Mouse (Mus musculus) layer of hippocampus, adult 2 months (tissue): ENCODE results near the gene Mgme1. TPM values are rescaled to one million over a fixed set of nuclear protein-coding genes. Genes with fewer than 3 reads are reported as not detected.

Experiments used
- DNase-seq, 2 experiments: peaks; one replicate each; pipeline ENCODE4 v3.0.0; 2022; ENCODE audit warnings: low spot score in 2 of 2
- H3K27ac ChIP-seq: fragments of 200-600 bp; 2 replicates; pipeline ENCODE4 v1.8.1; 2022
- H3K4me3 ChIP-seq: fragments of 200-600 bp; 2 replicates; pipeline ENCODE4 v1.8.1; 2022; ENCODE audit warnings: mild to moderate bottlenecking
- CTCF ChIP-seq: fragments of 200-600 bp; conservative IDR thresholded peaks from 2 replicates; pipeline ENCODE4 v1.8.1; 2022; ENCODE audit warnings: antibody characterized with exemption, mild to moderate bottlenecking, moderate library complexity
- total RNA-seq, 2 experiments: library from RNA; stranded (reverse); gene quantifications; 2 replicates each; pipeline ENCODE4 v1.2.3; 2021

The Mgme1 gene
- total RNA-seq, 2 experiments from 2014 or later: 4.7 to 4.8 TPM

DNA sequence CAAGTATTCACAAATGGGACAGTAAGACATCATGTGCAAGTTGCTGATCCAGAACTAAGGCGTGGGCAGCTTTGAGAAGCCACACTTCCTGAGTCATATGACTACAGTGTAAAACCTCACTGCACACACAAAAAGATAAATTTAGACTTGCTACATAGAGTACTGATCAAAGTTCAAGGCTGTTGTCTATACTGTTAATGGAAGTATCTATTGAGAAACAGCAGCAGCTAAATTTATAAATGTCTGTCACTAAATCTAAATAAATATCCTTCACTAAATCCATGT, 2.8 kb upstream of the Mgme1 start:
- DNase-seq: no peak
- TF ChIP-seq CTCF: no peak
- H3K27ac ChIP-seq: no peak overlapping the region
- H3K4me3 ChIP-seq: no peak overlapping the region

DNA sequence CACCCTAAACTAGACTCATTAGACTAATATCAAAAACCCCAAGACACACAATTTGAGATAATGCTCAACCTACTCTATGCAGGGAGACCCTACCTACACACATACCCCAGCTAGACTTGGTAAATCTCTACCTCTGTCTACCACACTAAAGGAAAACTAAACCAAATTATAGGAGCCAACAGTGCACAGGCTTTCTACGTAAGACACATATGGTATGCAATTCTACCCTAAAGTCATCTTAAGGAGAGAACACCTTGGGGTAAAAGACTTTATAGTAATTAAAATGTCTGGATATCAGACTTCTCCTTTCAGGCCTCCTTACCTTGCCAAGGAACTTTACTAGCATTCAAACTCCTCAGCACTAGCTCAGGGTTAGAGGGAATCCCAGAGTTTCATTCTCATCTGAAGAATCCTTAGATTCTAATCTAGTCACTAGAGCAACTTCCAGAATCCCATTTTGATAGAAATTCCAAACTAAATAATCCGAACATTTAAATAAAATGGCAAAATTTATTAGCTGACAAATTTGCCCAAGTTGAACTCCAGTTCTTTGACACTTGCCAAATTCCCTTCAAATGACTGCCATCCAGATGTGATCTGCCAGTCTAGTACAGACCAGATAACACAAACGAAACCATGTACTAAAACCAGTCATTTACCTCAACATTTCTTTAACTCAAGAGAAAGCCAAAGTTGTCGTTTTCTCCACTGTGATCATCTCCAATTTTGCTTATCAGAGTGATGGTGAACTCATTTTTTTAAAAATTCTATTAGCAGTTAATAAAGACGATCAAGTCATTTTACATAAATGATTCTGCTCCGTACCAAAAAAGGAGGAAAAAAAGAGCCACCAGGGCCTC, 1.8 kb upstream of the Mgme1 start:
- no peak for TF ChIP-seq CTCF
- H3K27ac ChIP-seq: peak overlapping the region; percentile 28; the same call in 1 of the 2 replicates
- peak overlapping the region; percentile 98 for H3K4me3 ChIP-seq
- no peak for DNase-seq

DNA sequence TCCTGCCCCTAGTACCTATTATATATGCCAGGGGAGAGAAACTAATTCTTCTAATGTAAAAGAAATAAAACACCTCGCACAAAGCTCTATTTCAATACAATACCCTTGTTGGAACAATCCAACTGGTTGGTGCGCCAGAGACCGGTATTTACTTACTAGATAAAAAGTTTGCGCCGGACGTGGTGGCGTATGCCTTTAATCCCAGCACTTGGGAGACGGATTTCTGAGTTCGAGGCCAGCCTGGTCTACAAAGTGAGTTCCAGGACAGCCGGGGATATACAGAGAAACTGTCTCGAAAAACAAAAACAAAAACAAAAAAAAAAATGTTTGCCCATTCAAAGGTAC, 1.2 kb upstream of the Mgme1 start:
- H3K27ac ChIP-seq: peak overlapping the region; percentile 99; the same call in 1 of the 2 replicates
- DNase-seq: no peak
- TF ChIP-seq CTCF: no peak
- H3K4me3 ChIP-seq: peak overlapping the region; percentile 98

DNA sequence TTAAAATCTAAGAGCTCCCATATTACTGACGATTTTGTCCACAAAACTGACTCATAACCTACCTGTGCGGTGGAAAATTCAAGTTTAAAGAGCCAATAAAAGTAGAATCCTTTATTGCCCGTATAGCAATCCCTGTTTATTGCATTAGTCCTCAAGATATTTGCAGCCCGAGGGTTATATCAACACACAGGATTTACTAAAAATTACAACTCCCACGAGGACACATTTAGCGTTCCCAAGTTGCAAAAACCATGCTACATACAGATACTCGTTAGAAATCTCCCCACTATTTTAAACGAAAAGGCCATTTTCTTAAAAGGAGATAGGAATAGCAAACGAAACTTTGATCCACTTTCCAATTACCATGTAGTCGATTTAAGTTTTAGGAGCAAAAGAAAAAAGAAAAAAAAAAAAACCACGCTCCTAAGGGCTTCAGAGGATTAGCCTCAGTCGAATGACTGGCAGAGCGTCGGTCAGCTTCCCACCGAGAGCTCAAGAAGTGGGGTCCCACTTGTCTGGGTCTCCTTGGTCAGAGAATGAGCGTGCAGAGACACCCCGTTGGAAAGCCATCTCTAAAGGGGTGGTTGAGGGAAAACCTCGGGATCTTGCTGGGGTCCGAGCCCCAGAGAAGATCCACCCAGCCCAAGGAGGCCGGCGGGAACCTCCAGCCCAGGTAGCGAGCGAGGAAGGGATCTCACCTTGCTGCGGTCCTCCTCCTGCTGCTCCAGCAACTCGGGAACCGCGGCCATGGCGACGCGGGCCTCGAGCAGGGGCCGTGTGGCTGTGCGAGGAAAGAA, 586 bp upstream of the Mgme1 start:
- Histone ChIP-seq H3K27ac (peak overlapping the region; percentile 99), H3K4me3 (peak overlapping the region; percentile 98)
- DNase-seq: no peak
- no peak for TF ChIP-seq CTCF

DNA sequence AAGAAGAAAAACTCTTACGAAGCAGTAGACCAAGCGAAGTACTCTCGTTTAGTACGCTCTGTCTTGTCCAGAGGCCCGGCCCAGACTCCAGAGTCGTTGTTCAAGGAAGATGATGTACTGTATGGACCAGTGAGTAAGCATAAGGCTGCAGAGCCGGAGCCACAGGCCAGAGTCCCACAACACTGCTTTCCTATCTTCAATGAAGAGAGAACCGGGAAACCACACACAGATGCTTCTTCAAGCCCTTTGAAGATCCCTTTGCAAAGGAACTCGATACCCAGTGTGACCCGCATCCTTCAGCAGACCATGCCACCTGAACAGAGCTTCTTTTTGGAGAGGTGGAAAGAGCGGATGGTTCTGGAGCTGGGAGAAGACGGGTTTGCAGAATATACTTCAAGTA, 1.6 kb downstream of the Mgme1 start:
- H3K4me3 ChIP-seq: no peak overlapping the region
- no peak for TF ChIP-seq CTCF
- H3K27ac ChIP-seq: no peak overlapping the region
- no peak for DNase-seq

DNA sequence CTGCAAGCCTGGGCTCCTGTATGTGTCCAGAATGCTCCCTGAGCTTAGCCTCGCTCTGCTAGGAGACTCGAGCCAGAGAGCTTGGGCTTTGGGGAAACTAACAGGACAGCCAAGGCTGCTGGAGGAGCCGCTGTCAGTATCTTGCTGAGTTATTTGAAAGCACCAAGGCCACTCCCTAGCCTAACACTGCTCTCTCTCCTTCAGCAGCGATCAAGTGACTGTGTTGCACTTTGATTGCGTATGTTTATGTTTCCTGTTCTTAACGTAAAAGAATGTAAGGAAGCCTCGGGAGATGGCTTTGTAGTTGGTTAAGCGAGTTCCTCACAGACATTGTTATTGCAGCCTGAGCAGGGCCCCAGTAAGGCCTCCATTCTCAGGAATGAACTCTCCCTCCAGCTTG, 4.3 kb downstream of the Mgme1 start:
- Histone ChIP-seq H3K27ac (no peak overlapping the region), H3K4me3 (no peak overlapping the region)
- TF ChIP-seq CTCF: no peak
- DNase-seq: no peak

DNA sequence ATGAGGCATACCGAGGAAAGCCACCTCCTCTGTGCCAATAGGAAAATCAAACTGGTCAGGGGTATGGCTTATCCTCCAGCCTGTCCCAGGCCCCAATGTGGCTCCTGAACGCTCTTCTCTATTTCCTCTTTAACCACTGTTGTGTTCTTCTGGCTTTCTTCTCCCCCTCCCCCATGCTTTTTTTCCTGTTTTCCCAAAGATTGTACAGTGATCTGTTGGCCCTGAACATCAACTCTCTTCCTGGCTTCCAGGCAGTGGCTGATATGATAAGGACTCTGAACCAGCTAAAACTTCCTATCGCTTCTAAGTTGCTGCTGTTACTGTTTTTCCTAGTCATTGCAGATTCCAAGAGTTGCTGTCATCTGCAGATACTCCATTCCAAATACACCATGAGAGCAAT, 6.4 kb downstream of the Mgme1 start:
- H3K4me3 ChIP-seq: no peak overlapping the region
- DNase-seq: no peak
- H3K27ac ChIP-seq: no peak overlapping the region
- TF ChIP-seq CTCF: no peak

DNA sequence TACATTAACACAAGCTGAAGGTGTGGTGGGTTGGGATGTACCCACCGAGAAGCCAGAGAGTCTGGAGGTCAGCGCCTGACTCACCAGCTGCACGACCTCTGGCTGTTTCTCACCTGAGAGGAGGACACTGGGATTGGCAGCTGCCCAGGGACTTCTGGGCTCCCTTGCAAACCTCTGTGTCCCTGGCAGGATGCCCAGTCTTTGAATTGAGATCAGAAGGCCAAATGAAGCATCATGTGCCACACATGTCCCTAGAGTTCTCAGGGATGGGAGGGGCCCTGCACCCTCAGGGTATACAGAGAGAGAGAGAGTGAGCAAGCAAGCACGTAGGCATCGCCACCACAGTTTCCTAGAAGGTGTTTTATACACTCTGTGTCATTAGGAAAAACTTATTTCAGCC, 9.3 kb downstream of the Mgme1 start:
- Histone ChIP-seq H3K4me3 (no peak overlapping the region), H3K27ac (no peak overlapping the region)
- DNase-seq: no peak
- no peak for TF ChIP-seq CTCF

DNA sequence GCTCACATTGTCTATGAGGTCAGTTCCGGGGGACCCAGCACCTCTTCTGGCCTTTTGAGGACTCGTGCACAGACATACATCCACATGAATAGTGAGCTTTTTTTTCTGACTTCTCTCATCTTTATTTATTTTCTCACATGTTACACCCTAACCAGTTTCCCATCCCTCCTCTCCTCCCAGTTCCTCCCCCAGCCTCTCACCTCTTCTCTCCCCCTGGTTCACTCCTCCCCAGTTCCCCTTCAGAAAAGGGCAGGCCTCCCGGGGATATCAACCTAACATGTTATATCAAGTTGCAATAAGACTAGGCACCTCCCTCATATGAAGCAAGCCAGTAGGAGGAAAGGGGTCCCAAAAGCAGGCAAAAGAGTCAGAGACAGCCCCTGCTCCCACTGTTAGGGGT, 10.1 kb downstream of the Mgme1 start:
- TF ChIP-seq CTCF: no peak
- Histone ChIP-seq H3K4me3 (no peak overlapping the region), H3K27ac (no peak overlapping the region)
- no peak for DNase-seq

DNA sequence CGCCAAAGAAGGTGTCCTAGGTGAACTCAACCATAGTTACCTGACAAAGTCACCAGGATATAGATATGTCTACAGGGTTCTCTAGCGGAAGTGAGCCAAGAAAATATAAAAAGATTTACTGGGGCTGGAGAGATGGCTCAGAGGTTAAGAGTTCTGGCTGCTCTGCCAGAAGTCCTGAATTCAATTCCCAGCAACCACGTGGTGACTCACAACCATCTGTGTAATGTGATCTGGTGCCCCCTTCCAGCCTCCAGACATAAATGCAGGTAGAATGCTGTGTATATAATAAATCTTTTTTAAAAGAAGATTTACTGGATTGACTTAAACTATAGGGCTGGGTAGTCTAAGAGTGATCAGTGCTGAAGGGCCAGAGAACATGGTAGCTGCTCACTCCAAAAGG, 11.0 kb downstream of the Mgme1 start:
- Histone ChIP-seq H3K27ac (no peak overlapping the region), H3K4me3 (no peak overlapping the region)
- TF ChIP-seq CTCF: no peak
- no peak for DNase-seq

DNA sequence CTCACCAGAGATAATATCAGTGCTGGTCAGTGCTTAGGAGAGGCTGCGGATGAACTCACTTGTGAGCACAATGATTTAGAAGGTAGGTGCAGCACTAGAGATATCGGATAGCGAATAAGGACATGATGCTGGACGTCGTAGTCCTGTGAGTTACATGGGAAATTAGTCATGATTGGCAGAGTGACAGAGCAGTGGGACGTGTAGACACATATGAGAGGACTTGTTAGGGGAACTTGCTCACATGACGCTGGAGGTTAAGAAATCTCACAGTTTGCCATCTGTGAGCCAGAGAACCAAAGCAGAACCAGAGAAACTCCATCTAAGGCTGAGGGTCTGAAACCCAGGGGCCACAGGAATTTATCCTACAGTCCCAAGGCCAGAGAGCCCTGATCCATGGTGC, 19.9 kb downstream of the Mgme1 start:
- TF ChIP-seq CTCF: no peak
- no peak overlapping the region for H3K27ac ChIP-seq
- H3K4me3 ChIP-seq: no peak overlapping the region
- DNase-seq: no peak

DNA sequence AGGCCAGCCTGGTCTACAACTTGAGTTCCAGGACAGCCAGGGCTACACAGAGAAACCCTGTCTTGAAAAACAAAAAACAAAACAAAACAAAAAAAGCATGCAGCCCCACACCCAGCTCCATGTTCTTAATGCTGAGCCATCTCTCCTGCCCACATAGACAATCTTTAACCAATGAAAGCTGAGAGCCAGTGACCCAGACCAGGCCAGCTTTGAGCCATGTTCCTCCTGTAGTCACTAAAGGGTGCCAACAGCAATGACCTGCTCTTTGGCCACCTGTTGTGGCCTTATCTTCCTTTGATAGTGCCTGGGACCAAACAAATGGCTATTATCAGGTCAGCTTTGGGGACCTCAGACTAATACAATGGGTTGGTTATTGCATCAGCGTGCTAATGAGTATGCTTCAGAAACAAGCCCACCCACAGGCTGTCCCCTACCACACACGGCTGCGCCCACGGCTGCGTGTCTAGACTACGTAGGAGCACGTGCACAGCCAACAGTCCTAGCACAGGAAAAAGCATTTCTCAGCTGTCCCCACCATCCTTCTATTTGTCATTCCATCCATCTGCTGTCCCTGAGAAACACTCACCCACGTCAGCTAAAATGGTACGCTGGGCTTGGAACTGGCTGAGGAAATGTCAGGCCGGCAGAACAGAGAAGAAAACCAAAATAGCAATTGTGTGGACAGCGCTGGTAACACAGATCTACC, 21.3 kb downstream of the Mgme1 start:
- DNase-seq: peak; percentile 42 to 70
- TF ChIP-seq CTCF: no peak
- H3K4me3 ChIP-seq: no peak overlapping the region
- H3K27ac ChIP-seq: peak overlapping the region; percentile 70

DNA sequence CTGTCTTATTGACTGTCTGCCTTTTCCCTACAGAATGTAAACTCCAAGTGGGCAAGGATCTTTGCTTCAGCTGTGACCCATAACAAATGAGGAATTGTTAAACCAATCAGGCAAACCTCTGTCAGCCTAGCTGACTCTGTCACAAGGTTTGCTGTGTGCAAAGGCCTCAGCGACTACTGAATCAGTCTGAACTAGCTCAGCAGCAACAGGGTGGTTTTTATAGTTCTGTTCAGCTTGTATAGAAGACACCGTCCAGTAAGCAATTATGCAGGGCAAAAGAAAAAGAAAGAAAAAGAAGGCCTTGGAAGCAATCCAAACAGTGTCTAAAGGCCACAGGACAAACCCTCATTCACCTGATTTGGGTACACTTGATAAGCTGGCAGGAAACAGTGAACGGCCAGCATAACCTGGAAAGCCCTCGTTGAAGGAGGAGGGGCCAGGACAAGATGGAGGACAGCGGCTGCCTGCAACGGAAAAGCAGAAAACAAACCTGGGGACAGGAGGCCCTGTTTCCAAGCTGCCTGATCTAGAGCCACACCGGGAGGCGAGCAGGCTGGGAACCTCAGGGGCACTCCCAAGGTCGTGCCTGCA, 24.8 kb downstream of the Mgme1 start:
- no peak for DNase-seq
- Histone ChIP-seq H3K4me3 (no peak overlapping the region), H3K27ac (no peak overlapping the region)
- TF ChIP-seq CTCF: no peak
